Mouse (Mus musculus) hindbrain, postnatal 0 days (tissue): ENCODE measurements around the gene Fanca. TPM values are rescaled to one million over a fixed set of nuclear protein-coding genes. Genes with fewer than 3 reads are reported as not detected.

Source experiments
- ATAC-seq: fragments of 200-750 bp; cut with Nextera tagmentation; 2 replicates; pipeline ENCODE4 v1.8.0; 2017; ENCODE audit warnings: mild to moderate bottlenecking, moderate TSS enrichment, moderate library complexity
- DNase-seq: peaks from one replicate; pipeline ENCODE4 v3.0.0-alpha.2; 2015; ENCODE audit warnings: low spot score
- H3K27ac ChIP-seq: fragments of 300-500 bp; sonication (generic); 2 replicates; pipeline ENCODE4 v1.5.1; 2014; ENCODE audit warnings: mild to moderate bottlenecking
- H3K27me3 ChIP-seq: fragments of 300-500 bp; sonication (generic); 2 replicates; pipeline ENCODE4 v1.6.1; 2014; ENCODE audit warnings: low read length, mixed read lengths; ENCODE audit not compliant: insufficient read depth
- H3K36me3 ChIP-seq: fragments of 300-500 bp; sonication (generic); 2 replicates; pipeline ENCODE4 v1.6.1; 2014; ENCODE audit warnings: low read length, mixed read lengths; ENCODE audit not compliant: insufficient read depth
- H3K4me1 ChIP-seq: fragments of 300-500 bp; sonication (generic); 2 replicates; pipeline ENCODE4 v1.6.1; 2014; ENCODE audit warnings: antibody characterized with exemption, low read length, mixed read lengths; ENCODE audit not compliant: insufficient read depth
- H3K4me2 ChIP-seq: fragments of 300-500 bp; sonication (generic); 2 replicates; pipeline ENCODE4 v1.6.1; 2014; ENCODE audit warnings: low read depth, mild to moderate bottlenecking, low read length, moderate library complexity, mixed read lengths
- H3K4me3 ChIP-seq: fragments of 300-500 bp; sonication (generic); 2 replicates; pipeline ENCODE4 v1.5.1; 2014; ENCODE audit warnings: low read length
- H3K9ac ChIP-seq: fragments of 300-500 bp; sonication (generic); replicated peaks from 2 replicates; pipeline ENCODE4 v1.6.1; 2014; ENCODE audit warnings: mild to moderate bottlenecking, low read length, moderate library complexity, mixed read lengths
- H3K9me3 ChIP-seq: fragments of 300-500 bp; sonication (generic); 2 replicates; pipeline ENCODE4 v1.6.1; 2016; ENCODE audit warnings: low read length, mixed read lengths
- CTCF ChIP-seq: IDR thresholded peaks from 2 replicates; pipeline ENCODE4 v1.5.1; 2016; ENCODE audit warnings: antibody characterized with exemption, control low read depth, low read depth
- WGBS: fragments of 180-500 bp; shearing (Covaris S2); extraction: QIAGEN DNeasy Blood & Tissue Kit; methylation state at CpG from one replicate; pipeline ENCODE4 v1.1.7; 2014; 5-methylcytosine and 5-hydroxymethylcytosine counted together
- polyA plus RNA-seq: library from polyadenylated mRNA; unstranded; fragments of >200 nt; fragmentation: Nextera tagmentation; extraction: Ambion mirVana; gene quantifications from 2 replicates; pipeline ENCODE4 v1.2.1, GENCODE M21; 2015
- total RNA-seq: library from RNA; depleted of rRNA; stranded (reverse); fragments of >200 nt; gene quantifications from 2 replicates; pipeline ENCODE4 v1.2.3, GENCODE M21; 2014

Fanca gene
- total and polyA plus RNA-seq, 2 experiments from 2014 or later = 5.8 to 13.5 TPM

GRCm38 (mm10) chr8:123332262-123333090, 14.1 kb upstream of the Fanca start, which contains the start of gene Spire2:
Spire2 (plus strand) TSS chr8:123332713.
- 1% methylated on average over 71 of the region's 85 CpGs for WGBS
- peak; percentile 20; the same call in 1 of the 2 replicates for TF ChIP-seq CTCF
- H3K9me3 ChIP-seq = no peaks in the 10 kb centered on the region
- DNase-seq = peak; percentile 94
- ATAC-seq = peak; percentile 90
- H3K27me3 ChIP-seq = no peaks in the 10 kb centered on the region
- H3K27ac ChIP-seq = peak within 1 kb of the TSS; percentile 95
- H3K4me1 ChIP-seq = peaks cover 12% of the 10 kb centered on the region
- peak within 1 kb of the TSS; percentile 76 for H3K4me3 ChIP-seq
- no peaks in the 10 kb centered on the region for H3K36me3 ChIP-seq
- peak within 1 kb of the TSS; percentile 67 for H3K4me2 ChIP-seq
- H3K9ac ChIP-seq = peak within 1 kb of the TSS; percentile 85

- Histone ChIP-seq H3K27me3 (no peaks in the 10 kb centered on the region), H3K9me3 (no peaks in the 10 kb centered on the region), H3K27ac (peak overlapping the region; percentile 95), H3K4me1 (peaks cover 12% of the 10 kb centered on the region), H3K4me2 (peak overlapping the region; percentile 67), H3K4me3 (peak overlapping the region; percentile 76), H3K36me3 (no peaks in the 10 kb centered on the region), H3K9ac (peak overlapping the region; percentile 85)
- TF ChIP-seq CTCF = no peak
- no peak for ATAC-seq
- peak; percentile 56 for DNase-seq
- 17% methylated on average over 8 of the region's 8 CpGs for WGBS
Measured at GRCm38 (mm10) chr8:123331810-123332209, 13.4 kb upstream of the Fanca start.

- TF ChIP-seq CTCF = no peak
- Histone ChIP-seq H3K27me3 (no peaks in the 10 kb centered on the region), H3K27ac (peak overlapping the region; percentile 95), H3K4me2 (peak overlapping the region; percentile 67), H3K4me3 (peak overlapping the region; percentile 76), H3K4me1 (peaks cover 12% of the 10 kb centered on the region), H3K9ac (no peak overlapping the region), H3K9me3 (no peaks in the 10 kb centered on the region), H3K36me3 (no peaks in the 10 kb centered on the region)
- DNase-seq (no peak), ATAC-seq (no peak)
- WGBS = 85% methylated on average over 2 of the region's 2 CpGs
Measured at GRCm38 (mm10) chr8:123331301-123331700, 12.9 kb upstream of the Fanca start.

DNA sequence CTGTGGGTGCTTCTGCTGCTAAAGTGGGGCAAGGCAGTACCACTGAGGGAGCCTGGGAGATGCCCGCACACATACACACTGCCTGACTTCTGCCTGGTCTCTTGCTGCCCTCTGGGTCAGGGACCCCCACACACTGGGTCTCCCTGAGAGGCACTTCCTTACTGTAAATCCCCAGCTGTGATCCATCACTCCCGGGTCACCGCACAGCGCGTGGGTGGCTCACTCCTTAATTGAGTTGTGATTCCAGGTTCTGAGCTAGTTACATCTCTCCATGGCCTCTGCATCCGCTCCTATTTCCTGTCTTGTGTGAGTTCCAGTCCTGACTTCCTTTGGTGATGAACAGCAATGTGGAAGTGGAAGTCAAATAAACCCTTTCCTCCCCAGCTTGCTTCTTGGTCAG, 12.3 kb upstream of the Fanca start:
- H3K9ac ChIP-seq = no peak overlapping the region
- no peaks in the 10 kb centered on the region for H3K9me3 ChIP-seq
- H3K4me2 ChIP-seq = no peak overlapping the region
- H3K27ac ChIP-seq = 0 out of 2 replicates have a peak overlapping the region, but pooled peaks have one; percentile 95
- TF ChIP-seq CTCF = no peak
- DNase-seq = no peak
- no peak for ATAC-seq
- H3K4me1 ChIP-seq = peaks cover 12% of the 10 kb centered on the region
- no peaks in the 10 kb centered on the region for H3K27me3 ChIP-seq
- H3K36me3 ChIP-seq = no peaks in the 10 kb centered on the region
- H3K4me3 ChIP-seq = no peak overlapping the region
- WGBS = 80% methylated on average over 6 of the region's 6 CpGs

DNA sequence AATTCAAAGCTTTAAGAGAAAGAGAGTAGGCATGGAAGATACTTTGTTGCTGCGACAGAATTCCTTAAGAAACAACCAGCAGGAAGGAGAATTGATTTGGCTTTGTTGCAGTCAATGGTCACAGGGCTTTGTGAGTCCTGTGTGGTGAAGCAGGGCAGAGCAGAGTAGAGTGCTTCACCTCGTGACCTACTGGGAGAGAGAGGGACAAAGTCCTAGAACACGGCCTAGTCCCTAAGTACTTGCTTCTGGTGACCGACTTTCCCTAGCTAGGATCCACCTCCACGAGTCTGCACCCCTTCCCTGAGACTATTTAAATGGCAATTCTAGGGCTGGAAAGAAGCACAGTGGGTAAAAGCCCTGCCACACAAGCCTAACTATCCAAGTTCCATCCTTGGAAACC, 11.6 kb upstream of the Fanca start:
- Histone ChIP-seq H3K9ac (no peak overlapping the region), H3K27me3 (no peaks in the 10 kb centered on the region), H3K4me2 (no peak overlapping the region), H3K4me3 (no peak overlapping the region), H3K36me3 (no peaks in the 10 kb centered on the region), H3K9me3 (no peaks in the 10 kb centered on the region), H3K4me1 (peaks cover 12% of the 10 kb centered on the region), H3K27ac (no peak overlapping the region)
- DNase-seq (no peak), ATAC-seq (no peak)
- no peak for TF ChIP-seq CTCF
- 66% methylated on average over 5 of the region's 5 CpGs for WGBS

GRCm38 (mm10) chr8:123329350-123329749, 11.0 kb upstream of the Fanca start:
- Histone ChIP-seq H3K9ac (no peak overlapping the region), H3K27me3 (no peaks in the 10 kb centered on the region), H3K27ac (no peak overlapping the region), H3K36me3 (no peaks in the 10 kb centered on the region), H3K9me3 (no peaks in the 10 kb centered on the region), H3K4me1 (peaks cover 7% of the 10 kb centered on the region), H3K4me2 (no peak overlapping the region), H3K4me3 (no peak overlapping the region)
- ATAC-seq = no peak
- DNase-seq = no peak
- no peak for TF ChIP-seq CTCF
- 93% methylated on average over 4 of the region's 4 CpGs for WGBS

DNA sequence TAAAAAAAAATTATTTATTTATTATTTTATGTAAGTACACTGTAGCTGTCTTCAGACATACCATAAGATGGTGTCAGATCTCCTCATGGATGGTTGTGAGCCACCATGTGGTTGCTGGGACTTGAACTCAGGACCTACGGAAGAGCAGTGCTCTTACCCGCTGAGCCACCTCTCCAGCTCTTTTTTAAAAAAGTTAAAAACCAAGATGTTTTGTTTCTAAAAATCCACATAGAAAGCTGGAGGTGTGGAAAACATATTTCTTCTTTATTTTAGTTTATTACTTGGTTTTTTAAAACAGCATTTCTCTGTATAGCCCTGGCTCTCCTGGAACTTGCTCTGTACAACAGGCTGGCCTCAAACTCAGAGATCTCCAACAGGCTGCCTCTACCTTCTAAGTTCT, 10.2 kb upstream of the Fanca start:
- H3K4me1 ChIP-seq = peaks cover 3% of the 10 kb centered on the region; the same call in 1 of the 2 replicates
- no peak overlapping the region for H3K27ac ChIP-seq
- no peak overlapping the region for H3K4me3 ChIP-seq
- DNase-seq = no peak
- 92% methylated on average over 2 of the region's 2 CpGs for WGBS
- H3K9me3 ChIP-seq = no peaks in the 10 kb centered on the region
- no peak for ATAC-seq
- no peak overlapping the region for H3K4me2 ChIP-seq
- no peaks in the 10 kb centered on the region for H3K36me3 ChIP-seq
- no peak for TF ChIP-seq CTCF
- no peaks in the 10 kb centered on the region for H3K27me3 ChIP-seq
- no peak overlapping the region for H3K9ac ChIP-seq
